Mouse (Mus musculus) hindbrain, embryonic 11.5 days (tissue): ENCODE measurements around the gene Cdk11b. TPM values are rescaled to one million over a fixed set of nuclear protein-coding genes. Genes with fewer than 3 reads are reported as not detected.
"Not testable (repeated sequence)": the region's sequence is repeated elsewhere in the genome, so short reads cannot be mapped to it uniquely, and the experiment has no call there.

Experiments
- ATAC-seq: fragments of 200-750 bp; cut with Nextera tagmentation; 2 replicates; pipeline ENCODE4 v1.8.0; 2017; ENCODE audit warnings: mild to moderate bottlenecking, moderate TSS enrichment, moderate library complexity; ENCODE audit not compliant: low FRiP score
- DNase-seq: peaks from one replicate; pipeline ENCODE4 v3.0.0-alpha.2; 2015; ENCODE audit warnings: low spot score
- H3K27ac ChIP-seq: fragments of 300-500 bp; sonication (generic); 2 replicates; pipeline ENCODE4 v1.5.1; 2014; ENCODE audit warnings: mild to moderate bottlenecking, low read depth, low read length
- H3K27me3 ChIP-seq: fragments of 300-500 bp; sonication (generic); 2 replicates; pipeline ENCODE4 v1.6.1; 2014; ENCODE audit warnings: mild to moderate bottlenecking, low read length, moderate library complexity, mixed read lengths; ENCODE audit not compliant: control insufficient read depth, insufficient read depth
- H3K36me3 ChIP-seq: fragments of 300-500 bp; sonication (generic); 2 replicates; pipeline ENCODE4 v1.6.1; 2014; ENCODE audit warnings: mild to moderate bottlenecking, low read length, moderate library complexity, mixed read lengths; ENCODE audit not compliant: control insufficient read depth, insufficient read depth
- H3K4me1 ChIP-seq: fragments of 300-500 bp; sonication (generic); replicated peaks from 2 replicates; pipeline ENCODE4 v1.6.1; 2014; ENCODE audit warnings: low read length, mixed read lengths; ENCODE audit not compliant: control insufficient read depth, insufficient read depth
- H3K4me2 ChIP-seq: fragments of 300-500 bp; sonication (generic); replicated peaks from 2 replicates; pipeline ENCODE4 v1.6.1; 2014; ENCODE audit warnings: mild to moderate bottlenecking, low read depth, low read length
- H3K4me3 ChIP-seq: fragments of 300-500 bp; sonication (generic); 2 replicates; pipeline ENCODE4 v1.5.1; 2014; ENCODE audit warnings: low read depth, low read length
- H3K9ac ChIP-seq: fragments of 300-500 bp; sonication (generic); 2 replicates; pipeline ENCODE4 v1.6.1; 2014; ENCODE audit warnings: low read depth, low read length
- H3K9me3 ChIP-seq: fragments of 300-500 bp; sonication (generic); 2 replicates; pipeline ENCODE4 v1.6.1; 2016; ENCODE audit warnings: low read length; ENCODE audit not compliant: control insufficient read depth
- WGBS: fragments of 180-500 bp; shearing (Covaris S2); extraction: QIAGEN DNeasy Blood & Tissue Kit; methylation state at CpG from one replicate; pipeline ENCODE4 v1.1.7; 2014; 5-methylcytosine and 5-hydroxymethylcytosine counted together
- polyA plus RNA-seq: library from polyadenylated mRNA; unstranded; fragments of >200 nt; fragmentation: Nextera tagmentation; extraction: Ambion mirVana; gene quantifications from 2 replicates; pipeline ENCODE4 v1.2.1, GENCODE M21; 2014

The Cdk11b gene
- polyA plus RNA-seq, 1 experiment from 2014 or later, result 77.6 TPM

GRCm38 (mm10) chr4:155669598-155670075, 45.0 kb downstream of the Cdk11b start:
- no peaks in the 10 kb centered on the region for H3K27me3 ChIP-seq
- 1% methylated on average over 8 of the region's 8 CpGs for WGBS
- H3K9ac ChIP-seq, result no peak overlapping the region
- DNase-seq, result no peak
- ATAC-seq, result peak; percentile 63
- no peaks in the 10 kb centered on the region for H3K9me3 ChIP-seq
- no peaks in the 10 kb centered on the region for H3K36me3 ChIP-seq
- no peaks in the 10 kb centered on the region; the same call in 1 of the 2 replicates for H3K4me1 ChIP-seq
- peak overlapping the region; percentile 81 for H3K4me3 ChIP-seq
- no peak overlapping the region for H3K27ac ChIP-seq
- peak overlapping the region; percentile 91 for H3K4me2 ChIP-seq

- H3K4me2 ChIP-seq, H3K9me3 ChIP-seq, ATAC-seq, DNase-seq, H3K27ac ChIP-seq, H3K4me3 ChIP-seq, H3K27me3 ChIP-seq, H3K4me1 ChIP-seq, H3K36me3 ChIP-seq, H3K9ac ChIP-seq: not testable (repeated sequence)
- WGBS, result 59% methylated on average over 4 of the region's 4 CpGs
Observed at GRCm38 (mm10) chr4:155670236-155670635, 45.6 kb downstream of the Cdk11b start.

DNA sequence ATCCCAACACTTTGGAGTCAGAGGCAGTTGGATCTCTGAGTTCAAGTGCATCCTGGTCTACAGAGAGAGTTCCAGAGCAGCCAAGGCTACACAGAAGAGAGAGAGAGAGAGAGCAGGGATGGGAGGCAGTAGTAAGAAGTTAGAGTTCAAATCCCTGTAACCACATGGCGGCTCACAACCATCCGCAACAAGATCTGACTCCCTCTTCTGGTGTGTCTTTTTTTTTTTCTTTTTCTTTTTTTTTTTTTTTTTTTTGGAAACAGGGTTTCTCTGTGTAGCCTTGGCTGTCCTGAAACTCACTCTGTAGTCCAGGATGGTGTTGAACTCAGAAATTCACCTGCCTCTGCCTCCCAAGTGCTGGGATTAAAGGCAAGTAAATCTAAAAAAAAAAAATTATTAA, 47.4 kb downstream of the Cdk11b start:
- H3K4me3 ChIP-seq, result no peak overlapping the region
- WGBS, result 59% methylated on average over 2 of the region's 2 CpGs
- no peak for DNase-seq

DNA sequence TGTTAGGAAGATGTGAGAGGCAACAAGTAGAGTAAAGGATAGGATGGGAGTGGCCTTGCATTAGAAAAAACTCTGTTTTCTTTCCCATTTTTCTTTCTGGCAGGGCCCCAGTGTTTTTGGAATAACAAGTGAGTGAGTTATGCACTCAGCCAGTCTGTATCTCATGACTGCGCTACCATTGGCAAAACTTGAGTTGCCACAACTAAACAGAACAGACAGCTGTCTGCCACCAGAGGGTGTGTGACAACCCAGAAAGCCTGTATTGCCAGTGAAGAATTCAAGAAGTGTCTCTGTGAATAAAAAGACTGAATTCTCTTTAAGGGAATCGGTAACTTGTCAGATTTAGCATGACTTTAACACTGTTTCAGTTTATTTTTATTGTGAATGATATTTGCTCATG, 51.3 kb downstream of the Cdk11b start:
- WGBS, result 82% methylated on average over 2 of the region's 2 CpGs
- H3K9ac ChIP-seq, result no peak overlapping the region
- no peak overlapping the region for H3K4me3 ChIP-seq
- no peak overlapping the region for H3K27ac ChIP-seq
- no peaks in the 10 kb centered on the region for H3K27me3 ChIP-seq
- no peaks in the 10 kb centered on the region for H3K9me3 ChIP-seq
- no peaks in the 10 kb centered on the region for H3K4me1 ChIP-seq
- H3K4me2 ChIP-seq, result no peak overlapping the region
- no peaks in the 10 kb centered on the region for H3K36me3 ChIP-seq
- ATAC-seq, result no peak
- no peak for DNase-seq

More for the DNA sequence above, 47.4 kb downstream of the Cdk11b start:
- Histone ChIP-seq H3K9me3 (no peaks in the 10 kb centered on the region), H3K4me1 (no peaks in the 10 kb centered on the region; the same call in 1 of the 2 replicates), H3K27ac (no peak overlapping the region), H3K4me2 (no peak overlapping the region), H3K27me3 (no peaks in the 10 kb centered on the region), H3K36me3 (no peaks in the 10 kb centered on the region), H3K9ac (no peak overlapping the region)
- ATAC-seq, result no peak

DNA sequence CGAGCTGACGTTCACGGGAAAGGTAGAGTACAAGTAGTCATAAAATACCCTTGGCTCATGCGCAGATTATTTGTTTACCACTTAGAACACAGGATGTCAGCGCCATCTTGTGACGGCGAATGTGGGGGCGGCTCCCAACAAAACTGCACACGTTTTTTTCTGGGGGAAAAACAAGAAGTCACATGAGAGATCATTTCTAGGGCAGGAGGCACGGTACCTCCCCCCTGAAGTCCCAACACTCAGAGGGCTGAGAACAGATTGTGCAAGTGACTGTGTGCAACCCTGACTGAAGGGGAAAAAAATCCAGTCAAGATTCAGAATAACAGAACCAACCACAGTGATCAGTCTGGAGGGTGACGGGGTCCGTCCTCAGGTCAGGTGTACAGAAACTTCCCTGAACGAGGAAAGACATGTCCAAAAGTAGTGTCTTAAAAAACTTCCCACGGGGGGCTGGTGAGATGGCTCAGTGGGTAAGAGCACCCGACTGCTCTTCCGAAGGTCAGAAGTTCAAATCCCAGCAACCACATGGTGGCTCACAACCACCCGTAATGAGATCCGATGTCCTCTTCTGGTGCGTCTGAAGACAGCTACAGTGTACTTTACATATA, 59.1 kb downstream of the Cdk11b start:
- not testable (repeated sequence) for DNase-seq, H3K4me2 ChIP-seq, H3K36me3 ChIP-seq, H3K4me3 ChIP-seq, H3K27ac ChIP-seq, H3K9me3 ChIP-seq, H3K27me3 ChIP-seq, H3K4me1 ChIP-seq, ATAC-seq, H3K9ac ChIP-seq
- WGBS, result 92% methylated on average over 15 of the region's 19 CpGs

GRCm38 (mm10) chr4:155687764-155688163, 63.1 kb downstream of the Cdk11b start:
- H3K27ac ChIP-seq, ATAC-seq, H3K4me2 ChIP-seq, H3K36me3 ChIP-seq, H3K4me3 ChIP-seq, H3K4me1 ChIP-seq, H3K9ac ChIP-seq, DNase-seq, H3K27me3 ChIP-seq, H3K9me3 ChIP-seq: not testable (repeated sequence)
- WGBS, result 84% methylated on average over 4 of the region's 4 CpGs

GRCm38 (mm10) chr4:155690571-155691375, 66.1 kb downstream of the Cdk11b start:
- Histone ChIP-seq H3K4me3 (no peak overlapping the region), H3K4me2 (no peak overlapping the region), H3K9me3 (no peaks in the 10 kb centered on the region), H3K27ac (no peak overlapping the region), H3K9ac (no peak overlapping the region), H3K27me3 (peaks cover 10% of the 10 kb centered on the region), H3K36me3 (no peaks in the 10 kb centered on the region), H3K4me1 (no peaks in the 10 kb centered on the region; the same call in 1 of the 2 replicates)
- ATAC-seq, result no peak
- 81% methylated on average over 12 of the region's 12 CpGs for WGBS
- no peak for DNase-seq

DNA sequence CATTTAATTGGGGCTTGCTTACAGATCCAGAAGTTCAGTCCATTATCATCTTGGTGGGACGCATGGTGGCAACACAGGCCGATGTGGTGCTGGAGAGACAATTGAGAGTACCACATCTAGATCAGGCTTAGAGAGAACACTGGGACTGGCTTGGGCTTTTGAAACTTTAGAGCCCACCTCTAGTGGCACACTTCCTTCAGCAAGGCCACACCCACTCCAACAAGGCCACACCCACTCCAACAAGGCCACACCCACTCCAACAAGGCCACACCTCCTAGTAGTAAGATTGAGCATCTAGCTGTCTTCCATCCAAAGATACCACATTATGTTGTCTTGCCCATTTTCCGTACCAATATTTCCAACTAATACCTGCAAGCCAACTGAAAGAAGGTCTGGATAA, 67.8 kb downstream of the Cdk11b start:
- 95% methylated on average over 3 of the region's 3 CpGs for WGBS
- H3K9ac ChIP-seq, result no peak overlapping the region

More for the DNA sequence above, 67.8 kb downstream of the Cdk11b start:
- no peak for DNase-seq
- Histone ChIP-seq H3K27me3 (peaks cover 12% of the 10 kb centered on the region), H3K4me2 (no peak overlapping the region), H3K36me3 (no peaks in the 10 kb centered on the region), H3K9me3 (no peaks in the 10 kb centered on the region), H3K4me1 (no peaks in the 10 kb centered on the region; the same call in 1 of the 2 replicates), H3K4me3 (no peak overlapping the region), H3K27ac (no peak overlapping the region)
- no peak for ATAC-seq
